Mouse (Mus musculus): ENCODE measurements around the gene Fbxo8.

The Fbxo8 gene

DNA sequence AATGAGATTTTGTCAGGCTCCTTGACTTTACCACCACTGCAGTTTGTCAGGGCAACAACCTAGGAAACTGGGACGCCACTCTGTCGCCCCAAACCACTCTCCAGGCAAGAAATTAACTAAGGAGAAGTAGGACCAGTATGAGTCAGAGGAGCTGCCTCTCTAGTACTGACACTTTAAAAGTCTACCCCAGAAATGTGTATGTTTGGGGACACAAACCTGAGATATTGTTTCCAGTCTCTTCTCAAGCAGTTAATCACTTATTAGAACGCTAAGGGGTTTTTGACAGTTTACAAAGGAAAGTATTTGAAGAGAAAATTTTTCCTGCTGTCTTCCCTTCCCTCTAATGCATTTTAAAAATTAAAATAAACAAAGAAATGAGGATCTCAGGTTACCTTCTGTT lies 55.6 kb downstream of the Fbxo8 start:
- DNase-seq (ENCODE audit: extremely low spot score, low read depth, low spot score): no peak

DNA sequence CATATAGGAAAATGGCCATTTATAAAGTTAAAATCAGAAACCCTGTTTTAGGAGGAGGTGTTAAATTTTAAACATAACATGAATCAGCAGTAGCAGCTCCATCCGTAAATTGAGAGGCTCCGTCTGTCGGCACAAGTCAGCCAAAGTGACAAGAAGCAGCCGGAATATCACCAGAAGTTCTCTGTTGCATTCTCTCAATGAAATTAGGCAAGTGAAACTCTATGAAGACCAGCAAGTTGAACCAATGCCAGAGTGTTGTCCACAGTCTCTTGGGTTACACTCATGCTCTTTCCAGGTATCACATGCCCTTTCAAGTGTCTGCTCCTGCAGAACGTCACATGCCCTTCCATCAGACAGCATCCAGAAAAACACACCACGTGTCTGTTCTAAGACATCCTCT lies 60.8 kb downstream of the Fbxo8 start:
- no peak for DNase-seq (ENCODE audit: extremely low spot score, low read depth, low spot score)

DNA sequence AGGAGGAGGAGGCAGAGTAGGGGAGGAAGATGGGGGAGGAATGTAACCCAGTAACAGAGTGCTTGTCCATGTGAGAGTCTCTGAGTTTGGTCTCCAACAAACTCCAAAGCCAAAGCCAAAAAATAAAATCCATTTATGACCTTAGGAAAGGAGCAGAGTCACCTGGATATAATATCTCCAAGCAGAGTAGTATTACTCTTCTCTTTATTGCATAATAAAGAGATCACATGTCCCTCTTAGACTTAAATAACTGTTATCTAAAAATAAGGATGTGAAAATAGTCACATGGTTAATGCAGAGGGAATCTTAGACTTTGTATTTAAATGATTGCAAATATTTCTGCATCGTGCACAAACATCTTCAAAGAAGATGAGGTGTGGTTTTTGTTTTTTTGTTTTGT lies 63.3 kb downstream of the Fbxo8 start:
- no peak for DNase-seq (ENCODE audit: extremely low spot score, low read depth, low spot score)

DNA sequence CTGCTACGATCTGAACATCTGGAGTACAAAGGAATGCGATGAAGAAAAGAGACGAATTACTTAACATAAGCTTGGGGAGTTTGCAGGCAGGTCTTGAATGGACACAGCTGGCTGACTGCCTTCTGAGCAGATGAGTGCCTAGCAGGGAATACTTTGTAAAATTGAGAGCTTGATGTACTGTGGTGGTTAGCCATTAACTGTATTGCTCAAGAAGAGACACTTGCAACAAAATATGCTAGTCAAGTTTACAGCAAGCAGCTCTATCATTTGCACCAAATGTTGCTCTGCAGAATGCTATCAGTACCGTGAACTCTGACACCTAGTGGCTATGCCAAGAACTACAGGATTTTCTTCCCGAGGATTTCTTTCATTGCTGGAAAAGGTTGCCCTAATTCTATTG lies 64.1 kb downstream of the Fbxo8 start:
- peak; percentile 83 for DNase-seq (ENCODE audit: extremely low spot score, low read depth, low spot score)

DNA sequence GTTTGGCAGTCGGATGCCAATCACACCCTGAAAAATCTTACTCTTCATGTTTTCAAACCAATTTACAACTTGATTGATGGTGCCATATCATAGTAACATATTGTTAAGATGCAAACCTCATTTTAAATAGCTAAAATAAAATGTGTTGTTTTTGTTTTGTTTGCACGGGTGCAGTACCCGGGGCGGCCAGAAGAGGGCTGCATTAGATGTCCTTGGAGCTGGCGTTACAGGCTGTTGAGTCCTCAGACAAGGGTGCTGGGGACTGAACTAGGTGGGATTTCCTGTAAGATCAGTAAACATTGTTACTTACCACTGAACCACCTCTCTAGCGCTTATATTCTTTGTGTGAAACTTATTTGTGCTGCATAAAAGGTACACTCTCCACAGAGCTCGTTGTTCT lies 65.4 kb downstream of the Fbxo8 start:
- DNase-seq (ENCODE audit: extremely low spot score, low read depth, low spot score): no peak

DNA sequence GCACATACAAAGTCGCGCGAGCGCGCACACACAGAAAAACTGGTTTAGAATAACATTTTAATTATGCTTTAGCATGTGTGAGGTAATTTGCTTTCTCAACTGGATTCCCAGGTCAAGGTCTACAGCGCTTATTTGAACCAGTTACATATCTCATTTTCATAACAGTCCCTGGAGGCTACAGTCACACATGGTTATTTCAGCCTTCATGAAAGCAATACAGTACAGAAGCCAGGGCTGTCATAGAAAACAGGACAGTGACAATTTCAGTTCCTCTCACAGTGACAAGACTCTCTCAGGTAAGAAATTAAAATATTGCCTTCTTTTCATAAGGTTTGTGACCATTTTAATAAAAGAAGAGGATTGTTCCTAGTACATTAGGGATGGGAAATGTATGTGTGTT lies 66.4 kb downstream of the Fbxo8 start:
- DNase-seq (ENCODE audit: extremely low spot score, low read depth, low spot score): no peak

DNA sequence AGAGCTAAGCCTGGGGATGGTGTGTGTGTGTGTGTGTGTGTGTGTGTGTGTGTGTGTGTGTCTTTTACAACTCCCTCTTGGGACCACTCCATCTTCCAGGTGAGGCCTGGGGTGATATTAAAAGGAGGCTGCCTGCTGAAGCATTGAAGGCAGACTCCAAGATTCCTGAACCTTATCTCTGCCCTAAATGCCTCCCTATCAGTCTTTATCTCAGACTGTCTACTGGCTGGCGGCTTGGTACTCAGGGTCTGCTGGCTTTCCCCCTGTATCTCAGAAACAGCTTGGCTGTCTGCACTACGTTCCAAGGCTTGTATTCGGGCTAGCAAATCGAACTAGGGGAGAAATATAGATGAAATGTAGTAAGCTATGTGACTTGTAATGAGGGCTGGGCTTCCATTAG lies 68.2 kb downstream of the Fbxo8 start:
- DNase-seq (ENCODE audit: extremely low spot score, low read depth, low spot score): no peak

DNA sequence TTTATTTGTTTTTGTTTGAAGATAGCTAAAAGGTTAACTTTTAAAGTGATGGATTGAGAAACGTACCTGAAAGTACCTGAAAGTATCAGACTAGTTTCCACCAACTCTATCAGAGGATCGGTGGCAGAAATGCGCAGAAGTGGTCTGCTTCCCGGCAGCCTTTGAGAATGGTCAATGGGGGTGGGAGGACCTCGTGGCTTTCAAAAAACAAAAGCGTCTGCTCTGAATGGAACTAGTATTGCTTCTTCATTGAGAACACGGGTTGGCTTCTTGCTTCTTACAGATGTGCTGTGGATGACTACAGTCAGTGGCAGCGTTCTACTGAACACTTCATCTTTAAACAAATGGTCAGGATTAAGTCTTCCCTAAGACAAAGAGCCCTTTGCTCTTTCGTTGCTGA lies 68.7 kb downstream of the Fbxo8 start:
- no peak for DNase-seq (ENCODE audit: extremely low spot score, low read depth, low spot score)

DNA sequence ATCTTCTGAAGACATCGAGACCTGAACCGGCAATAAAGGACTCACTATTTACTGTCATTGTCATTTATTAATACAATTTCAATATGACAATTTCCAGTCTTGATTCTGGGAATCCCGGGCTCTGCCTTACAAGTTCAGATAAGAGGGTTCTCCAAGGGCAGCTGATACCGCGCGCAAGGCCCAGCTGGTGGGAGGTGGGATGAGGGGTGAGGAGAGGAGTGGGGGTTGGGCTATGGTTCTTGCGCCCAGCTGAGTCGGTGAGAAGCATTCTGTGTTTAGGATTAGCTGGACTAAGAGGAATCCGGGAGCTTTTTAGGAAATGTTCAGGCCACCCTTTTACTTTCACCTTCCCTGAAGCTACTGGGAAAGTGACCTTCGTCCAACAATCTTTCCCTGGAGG lies 69.8 kb downstream of the Fbxo8 start:
- no peak for DNase-seq (ENCODE audit: extremely low spot score, low read depth, low spot score)

DNA sequence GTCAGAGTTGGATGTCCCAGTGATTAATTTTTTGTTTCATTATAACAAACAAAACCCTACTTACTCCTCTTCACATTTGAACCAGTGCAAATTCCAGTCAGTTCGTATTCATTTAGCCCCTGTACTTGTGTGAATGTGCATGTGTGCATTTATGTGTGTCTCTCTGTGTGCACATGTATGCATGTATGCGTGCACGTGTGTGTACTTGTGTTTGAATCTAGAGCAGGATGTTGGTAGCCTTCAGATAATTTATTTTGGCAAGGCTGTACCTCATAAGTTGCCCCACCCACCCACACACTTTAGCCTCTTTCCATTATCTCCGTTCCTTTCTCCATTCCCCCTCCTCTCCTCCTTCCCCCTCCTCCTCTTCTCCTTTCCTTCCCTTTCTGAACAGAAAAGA lies 70.2 kb downstream of the Fbxo8 start:
- DNase-seq (ENCODE audit: extremely low spot score, low read depth, low spot score): no peak

DNA sequence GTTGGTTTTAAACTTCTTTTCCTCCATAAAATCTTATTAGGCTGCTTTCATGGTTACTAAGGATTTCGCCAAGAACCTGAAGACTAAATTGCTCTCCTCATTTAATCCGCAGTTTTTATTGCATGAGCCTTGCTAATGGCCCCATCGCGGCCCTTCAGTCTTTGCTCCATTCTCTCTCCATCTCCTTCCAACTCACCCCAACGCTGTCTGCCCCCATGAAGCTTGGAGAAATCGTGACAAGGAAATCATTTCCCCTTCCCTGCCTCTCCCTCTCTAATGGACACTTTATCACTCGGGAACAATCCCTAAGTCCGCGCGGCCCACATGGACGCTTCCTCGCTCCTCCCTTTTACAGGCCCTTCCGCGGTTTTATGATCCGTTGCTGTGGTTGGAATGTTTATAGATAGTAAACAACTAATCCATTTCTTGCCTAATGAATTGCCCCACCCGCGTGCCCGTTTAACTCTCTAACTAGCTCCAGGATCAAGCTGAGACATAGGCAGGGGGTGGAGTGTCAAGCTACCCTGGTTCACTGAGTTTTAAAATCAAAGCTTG lies 71.7 kb downstream of the Fbxo8 start:
- DNase-seq (ENCODE audit: extremely low spot score, low read depth, low spot score): peak; percentile 67

DNA sequence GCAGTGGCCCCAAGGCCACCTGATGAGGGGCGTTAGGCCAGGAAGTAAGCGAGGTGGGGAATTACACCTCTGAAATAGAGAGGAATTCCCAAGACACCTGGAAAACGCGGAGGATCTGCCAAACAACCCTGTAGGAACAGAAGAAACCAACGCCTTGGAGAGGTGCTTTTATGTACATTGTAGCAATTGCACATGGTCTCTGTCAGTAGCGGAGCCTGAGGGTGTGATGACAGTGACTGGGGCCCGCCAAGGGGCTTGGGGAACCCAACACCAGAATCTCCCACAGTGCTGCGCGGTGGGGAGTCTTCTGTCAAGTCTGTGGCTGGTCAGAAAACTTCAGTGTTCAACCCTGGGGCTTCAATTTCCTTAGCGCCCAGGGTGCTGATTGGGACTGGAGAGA lies 72.5 kb downstream of the Fbxo8 start:
- DNase-seq (ENCODE audit: extremely low spot score, low read depth, low spot score): no peak

DNA sequence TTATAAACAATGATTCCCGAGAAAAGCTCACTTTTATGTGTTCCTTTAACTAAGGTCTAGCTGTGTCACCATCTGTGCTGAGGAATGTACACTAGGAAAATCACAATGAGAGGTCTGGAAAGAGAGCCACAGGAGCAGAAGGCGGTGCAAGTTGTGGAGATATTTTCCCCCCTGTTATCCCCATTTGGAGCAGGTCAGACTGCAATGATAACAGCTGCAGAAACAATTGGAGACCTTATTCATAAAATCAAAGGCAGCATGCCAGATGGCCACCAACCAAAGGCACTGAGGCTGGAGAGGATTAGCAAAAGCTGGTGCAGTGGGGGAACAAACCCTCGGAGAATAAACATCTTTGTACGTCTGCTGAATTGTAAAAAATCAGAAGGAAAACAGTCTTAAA lies 78.3 kb downstream of the Fbxo8 start:
- no peak for DNase-seq (ENCODE audit: extremely low spot score, low read depth, low spot score)

DNA sequence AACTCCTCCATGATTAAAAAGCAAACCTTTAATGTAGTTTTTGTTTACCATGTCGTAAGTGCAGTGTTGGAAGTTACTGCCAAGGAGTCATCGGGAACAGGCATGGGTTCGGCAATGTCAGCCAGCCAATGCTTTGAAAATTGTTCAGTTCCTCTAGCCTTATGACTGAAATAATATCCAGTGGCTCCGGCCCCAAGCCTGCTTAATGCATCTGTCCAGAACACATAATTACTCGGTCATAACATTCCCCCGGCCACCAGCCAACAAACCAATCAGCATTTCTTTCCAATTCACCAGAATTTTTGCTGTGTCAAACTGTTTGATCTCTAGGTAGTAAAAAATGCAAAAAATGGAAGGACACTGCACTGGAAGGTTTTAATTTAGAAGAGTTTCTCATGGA lies 88.4 kb downstream of the Fbxo8 start:
- no peak for DNase-seq (ENCODE audit: extremely low spot score, low read depth, low spot score)

Measured in hindlimb bud, embryonic 11.5 days (tissue).